Mouse (Mus musculus): ENCODE measurements around the gene Prkar1b. TPM values are rescaled to one million over a fixed set of nuclear protein-coding genes. Genes with fewer than 3 reads are reported as not detected.

Prkar1b gene
- total RNA-seq, 2 experiments from 2014 or later = 762 to 804 TPM

DNA sequence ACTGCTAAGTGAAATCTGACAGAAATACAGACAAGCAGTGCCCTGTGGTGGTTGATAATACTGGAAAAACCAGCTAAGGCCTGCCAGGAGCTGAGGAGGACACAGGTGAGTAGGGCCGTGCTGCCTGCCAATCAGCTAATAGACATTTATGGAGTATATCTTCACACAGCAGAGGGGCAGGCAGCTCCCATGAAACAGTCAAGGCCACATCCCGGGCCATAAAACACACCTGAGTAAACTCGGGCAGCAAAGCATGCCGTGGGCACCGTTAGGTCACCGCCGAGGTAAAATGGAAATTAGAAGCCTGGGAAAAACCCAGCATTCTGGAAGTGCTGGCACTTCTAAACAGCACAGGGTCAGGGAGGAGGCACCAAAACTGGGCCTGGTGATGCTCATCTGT is 75.8 kb downstream of the Prkar1b start:
- DNase-seq (ENCODE audit: low spot score in 2 of 2) = no peak

DNA sequence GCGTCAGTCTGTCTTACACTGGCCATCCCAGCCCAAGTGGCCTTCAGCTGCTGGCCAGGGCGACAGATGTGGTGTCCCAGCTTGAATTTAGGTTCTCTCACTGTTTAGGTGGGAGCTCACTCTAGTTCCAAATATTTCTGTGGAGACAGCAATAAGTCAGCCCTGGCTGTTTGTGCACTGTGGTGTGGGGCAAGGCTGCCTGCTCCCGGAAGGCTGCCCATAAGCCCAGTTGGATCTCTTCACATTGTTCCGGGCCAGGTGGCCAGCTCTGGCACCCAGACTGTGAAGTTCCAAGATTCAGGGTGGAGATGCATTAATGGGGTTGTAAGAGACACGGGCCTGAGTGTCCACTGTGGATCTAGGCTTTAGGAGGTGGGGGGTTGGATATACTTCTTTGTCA is 76.9 kb downstream of the Prkar1b start:
- no peak for DNase-seq (ENCODE audit: low spot score in 2 of 2)

DNA sequence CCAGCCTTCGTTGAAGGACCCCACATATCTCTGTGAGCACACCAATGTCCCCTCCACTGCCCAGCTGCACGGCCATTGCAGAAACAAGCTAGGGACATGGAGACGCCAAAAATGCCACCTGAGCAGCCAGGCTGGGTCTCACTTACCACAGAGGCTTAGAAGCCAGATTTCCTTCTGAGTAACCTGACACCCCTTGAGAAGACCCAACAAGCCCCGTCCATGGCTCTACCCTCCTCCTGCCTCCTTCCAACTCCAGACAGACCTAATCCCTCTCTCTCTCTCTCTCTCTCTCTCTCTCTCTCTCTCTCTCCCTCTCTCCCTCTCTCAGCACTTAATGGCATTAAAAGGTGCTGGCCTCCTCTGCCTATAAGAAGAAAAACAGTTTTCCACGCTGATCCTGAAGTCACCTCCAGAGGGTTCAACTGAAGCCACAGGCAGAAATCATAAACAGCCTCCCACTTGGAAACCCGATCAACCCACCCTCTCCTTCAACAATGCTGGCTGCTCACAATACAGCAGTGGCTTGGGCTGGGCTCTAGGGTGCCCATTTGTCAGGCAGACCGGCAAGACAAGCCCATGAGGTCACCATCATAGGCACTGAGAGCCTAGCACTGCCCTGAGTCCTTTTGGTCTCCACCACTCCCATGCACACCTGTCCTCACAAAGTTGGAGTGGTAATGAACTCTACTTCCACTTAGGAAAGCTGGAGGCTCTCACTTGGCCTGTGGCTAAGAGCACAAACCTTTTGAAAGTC is 82.8 kb downstream of the Prkar1b start:
- DNase-seq (ENCODE audit: low spot score in 2 of 2) = no peak

DNA sequence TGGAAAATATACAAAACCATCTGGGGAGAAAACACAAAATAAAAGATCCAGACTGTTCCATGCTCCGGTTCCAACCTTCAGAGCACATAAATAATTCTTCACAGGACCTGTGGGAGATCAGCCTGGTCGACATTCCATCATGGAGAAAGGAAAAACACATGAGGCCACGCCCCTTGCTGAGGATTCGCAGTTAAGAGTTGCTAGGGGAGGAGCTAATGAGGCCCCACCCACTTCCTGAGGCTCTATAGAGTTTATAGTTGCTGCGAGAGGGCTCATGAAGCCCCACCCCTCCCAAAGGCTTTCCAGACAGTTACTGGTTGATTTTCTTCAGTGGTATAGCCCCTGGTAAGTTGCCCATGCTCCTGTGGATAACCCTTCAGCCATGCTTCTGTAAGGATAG is 85.2 kb downstream of the Prkar1b start:
- DNase-seq (ENCODE audit: low spot score in 2 of 2) = no peak

DNA sequence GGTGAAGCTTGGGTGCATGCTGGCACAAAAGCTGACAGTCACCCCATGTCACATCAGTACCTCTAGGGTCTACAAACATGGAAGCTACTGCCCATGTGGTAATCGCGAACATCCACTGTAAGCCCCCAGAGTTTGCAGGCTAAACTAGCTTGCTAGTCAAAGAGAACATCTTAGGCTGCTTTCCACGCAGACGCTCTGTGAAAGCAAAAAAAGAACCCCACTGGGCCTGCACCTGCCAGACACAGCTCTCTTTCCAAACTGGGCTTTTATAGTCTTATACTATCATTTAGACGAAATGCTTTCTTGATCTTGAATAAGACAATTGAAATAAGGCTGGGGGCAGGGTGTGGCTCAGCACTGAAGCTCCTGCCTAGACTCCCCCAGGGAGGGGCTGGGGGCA is 88.1 kb downstream of the Prkar1b start:
- no peak for DNase-seq (ENCODE audit: low spot score in 2 of 2)

DNA sequence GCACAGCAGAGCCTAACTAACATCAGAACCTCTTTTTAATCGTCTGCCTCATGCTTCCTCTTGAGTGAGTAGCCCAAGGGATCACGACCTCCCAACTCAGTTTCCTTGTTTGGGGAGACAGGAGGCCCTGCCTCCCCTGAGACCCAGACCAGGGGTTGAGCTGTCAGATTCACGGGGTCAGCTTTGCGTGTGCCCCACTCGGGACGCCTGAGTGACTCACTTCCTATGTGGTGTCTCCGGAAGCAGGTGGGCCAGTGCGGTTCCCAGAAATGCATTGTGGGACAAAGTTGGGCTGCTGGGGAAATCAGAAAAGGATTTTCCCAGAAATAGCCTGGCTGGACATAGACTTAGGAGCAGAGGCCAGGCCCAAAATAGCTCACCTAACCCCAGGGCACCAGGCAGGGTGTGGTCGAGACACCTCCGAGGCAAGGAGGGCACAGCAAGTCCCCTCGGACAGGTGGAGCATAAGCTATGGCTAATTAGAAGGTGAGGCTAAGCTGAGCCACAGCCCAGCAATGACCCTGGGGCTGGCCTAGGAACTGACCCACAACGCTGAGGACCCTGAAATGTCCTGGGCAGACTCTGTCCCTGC is 89.2 kb downstream of the Prkar1b start:
- no peak for DNase-seq (ENCODE audit: low spot score in 2 of 2)

DNA sequence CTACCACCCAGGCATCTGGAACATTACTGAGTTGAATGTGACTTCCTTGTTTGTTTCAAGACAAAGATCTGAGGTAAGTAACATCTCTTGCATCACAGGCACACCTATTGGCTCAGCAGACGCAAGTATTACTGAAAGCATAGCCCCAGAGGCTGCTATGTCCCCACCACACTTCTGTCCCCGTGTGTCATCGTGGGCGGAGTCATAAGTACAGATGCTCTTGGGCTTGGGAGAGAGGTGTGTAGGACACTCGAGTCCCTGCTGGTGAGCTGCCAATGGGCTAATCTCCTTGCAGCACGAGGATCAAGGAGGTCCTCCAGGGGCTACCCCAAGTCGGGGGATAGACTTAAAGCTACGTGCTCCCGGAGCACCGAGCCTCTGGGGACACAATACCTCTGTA is 96.6 kb downstream of the Prkar1b start:
- no peak for DNase-seq (ENCODE audit: low spot score in 2 of 2)

DNA sequence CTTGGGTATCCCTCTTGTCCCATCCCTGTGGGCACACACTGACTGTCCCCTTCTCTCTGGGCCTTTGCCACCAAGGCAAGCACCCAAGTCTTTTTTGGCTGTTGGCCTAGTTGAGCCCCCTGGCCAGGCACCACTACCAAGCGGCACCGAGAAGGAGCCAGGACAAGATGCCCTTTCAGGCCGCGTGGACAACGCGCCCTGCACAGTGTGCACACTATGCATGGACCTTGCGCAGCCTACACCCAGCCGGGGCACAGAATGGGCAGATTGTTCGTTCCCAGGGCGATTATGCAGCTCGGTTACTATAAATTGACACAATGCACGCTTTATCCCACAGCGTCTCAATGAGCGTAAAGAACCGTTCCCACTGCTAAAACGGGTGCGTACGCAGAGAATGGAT is 98.5 kb downstream of the Prkar1b start:
- peak; percentile 44 to 54 for DNase-seq (ENCODE audit: low spot score in 2 of 2)

DNA sequence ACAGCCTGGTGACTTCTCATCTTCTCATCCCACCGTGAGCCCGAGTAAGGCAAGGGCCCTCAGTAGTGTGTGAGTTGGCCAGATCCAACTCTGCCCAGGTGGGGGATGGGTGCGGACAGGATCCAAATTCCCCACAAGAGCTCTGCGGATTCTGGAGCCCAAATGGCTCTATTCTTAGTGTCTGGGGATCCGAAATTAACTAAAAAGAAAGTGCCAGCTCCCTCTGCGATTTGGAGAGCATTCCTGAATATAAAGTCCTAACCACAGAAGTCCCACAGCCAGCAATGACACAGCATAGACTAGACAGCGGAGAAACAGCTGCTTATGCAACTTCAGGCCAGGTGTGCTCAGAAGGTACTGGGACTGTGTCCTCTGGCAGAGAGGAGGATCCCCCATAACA is 100.4 kb downstream of the Prkar1b start:
- peak; percentile 54 to 55 for DNase-seq (ENCODE audit: low spot score in 2 of 2)

DNA sequence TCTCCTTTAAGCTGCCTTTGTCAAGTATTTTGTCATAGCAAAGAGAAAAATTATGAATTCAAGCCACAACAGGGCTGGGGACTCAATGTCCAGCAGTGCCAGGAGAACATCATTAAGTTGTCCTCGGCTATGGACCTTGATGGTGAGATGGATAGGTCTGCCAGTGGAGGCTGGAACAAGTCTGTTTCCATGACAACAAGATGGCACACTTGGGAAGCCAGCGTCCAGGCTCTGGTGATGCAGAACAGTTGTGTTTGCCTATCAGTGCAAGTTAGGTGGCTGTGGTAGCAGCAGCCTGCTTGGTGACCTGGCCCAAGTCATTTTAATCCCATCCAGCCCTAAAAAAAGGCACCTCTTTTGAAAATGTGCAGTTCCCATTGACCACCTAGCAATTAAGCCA is 102.6 kb downstream of the Prkar1b start:
- DNase-seq (ENCODE audit: low spot score in 2 of 2) = no peak

DNA sequence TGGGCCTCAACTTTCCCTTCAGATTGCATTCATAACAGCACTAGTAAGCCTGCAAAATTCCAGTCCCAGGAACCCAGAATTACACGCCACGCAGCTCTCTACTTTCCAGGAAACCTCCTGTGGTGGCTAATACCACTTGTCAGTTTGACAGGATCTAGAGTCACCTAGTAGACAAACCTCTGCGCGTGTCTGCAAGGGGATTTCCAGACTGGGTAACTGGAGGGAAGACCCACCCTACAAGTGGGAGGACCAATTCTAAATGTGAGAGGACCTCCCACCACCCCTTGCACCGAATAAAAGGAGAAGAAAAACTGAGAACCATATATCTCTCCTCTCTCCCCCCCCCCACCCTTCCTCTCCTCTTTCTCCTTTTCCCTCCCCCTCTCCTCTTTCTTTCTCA is 103.2 kb downstream of the Prkar1b start:
- no peak for DNase-seq (ENCODE audit: low spot score in 2 of 2)

DNA sequence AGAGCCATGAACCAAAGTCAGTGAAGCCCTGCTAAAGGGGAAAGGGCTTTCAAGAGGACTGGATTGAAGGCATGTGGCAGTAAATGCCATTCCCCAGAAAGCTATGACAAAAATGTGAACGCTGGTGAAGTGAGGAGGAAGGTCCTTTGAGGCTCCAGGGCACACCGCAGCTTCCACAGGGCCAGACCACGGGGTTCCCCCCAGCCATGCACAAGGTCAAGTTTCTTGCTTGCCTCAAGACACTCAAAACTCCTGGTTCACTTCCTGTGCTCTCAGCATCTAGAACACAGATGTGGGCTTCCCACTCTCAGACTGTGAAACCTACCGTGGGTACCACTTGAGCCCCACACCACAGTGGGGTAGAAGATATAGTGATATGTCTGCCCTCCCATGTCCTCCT is 106.3 kb downstream of the Prkar1b start:
- no peak for DNase-seq (ENCODE audit: low spot score in 2 of 2)

DNA sequence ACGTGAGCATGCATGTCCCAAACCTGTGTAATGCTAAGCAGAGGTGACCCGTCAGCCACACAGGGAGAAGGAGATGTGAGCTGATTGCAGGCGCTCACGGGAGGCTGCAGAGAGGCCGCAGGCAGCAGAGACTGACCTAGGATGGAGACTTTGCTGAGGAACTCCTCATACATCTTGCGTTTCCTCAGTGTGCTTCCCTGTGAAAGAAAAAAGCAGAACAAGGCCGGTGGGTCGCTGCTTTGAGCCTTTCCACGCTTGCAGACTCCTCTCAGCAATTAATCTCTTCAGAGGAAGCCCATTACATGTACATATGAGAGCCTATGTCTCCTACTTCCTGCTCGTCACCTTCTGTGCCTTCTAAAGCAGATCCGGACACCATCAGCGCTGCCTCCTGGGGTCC is 107.5 kb downstream of the Prkar1b start:
- no peak for DNase-seq (ENCODE audit: low spot score in 2 of 2)

DNA sequence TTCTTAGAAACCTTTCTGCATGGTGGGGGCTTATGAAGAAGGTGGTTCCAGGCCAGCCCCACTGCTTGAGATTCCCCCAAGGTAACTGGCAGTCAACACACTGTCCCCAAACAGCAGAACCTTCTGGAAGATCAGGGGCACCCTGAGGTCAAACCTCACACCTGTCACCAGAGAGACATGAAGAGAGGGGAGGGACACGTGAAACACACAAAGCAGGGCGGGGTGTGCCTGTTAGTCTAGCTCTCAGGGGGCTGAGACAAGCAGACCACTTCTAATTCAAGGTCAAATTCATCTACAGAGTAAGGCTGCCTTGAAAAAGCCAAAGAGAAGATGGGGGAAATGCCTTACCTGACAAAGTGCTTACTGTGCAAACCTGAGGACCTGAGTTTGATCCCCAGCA is 114.6 kb downstream of the Prkar1b start:
- no peak for DNase-seq (ENCODE audit: low spot score in 2 of 2)

DNA sequence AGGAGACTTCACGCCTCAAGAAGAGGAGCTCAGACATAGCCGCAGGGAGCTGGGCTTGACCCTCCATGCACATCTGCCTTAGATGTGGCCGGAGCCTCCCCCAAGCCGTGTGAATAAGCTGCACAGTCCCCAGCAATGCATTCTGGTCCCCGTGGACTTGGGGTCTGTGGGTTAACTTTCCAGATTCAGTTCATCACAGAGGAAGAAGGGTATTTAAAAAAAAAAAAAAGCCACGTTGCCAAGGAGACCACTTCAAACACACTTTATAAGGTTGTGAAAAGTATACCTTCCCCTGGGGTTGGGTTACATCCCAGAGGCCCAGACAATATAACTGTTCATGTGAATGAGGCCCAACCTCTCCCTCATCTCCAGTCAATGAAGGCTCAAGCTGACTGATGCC is 115.1 kb downstream of the Prkar1b start:
- no peak for DNase-seq (ENCODE audit: low spot score in 2 of 2)

DNA sequence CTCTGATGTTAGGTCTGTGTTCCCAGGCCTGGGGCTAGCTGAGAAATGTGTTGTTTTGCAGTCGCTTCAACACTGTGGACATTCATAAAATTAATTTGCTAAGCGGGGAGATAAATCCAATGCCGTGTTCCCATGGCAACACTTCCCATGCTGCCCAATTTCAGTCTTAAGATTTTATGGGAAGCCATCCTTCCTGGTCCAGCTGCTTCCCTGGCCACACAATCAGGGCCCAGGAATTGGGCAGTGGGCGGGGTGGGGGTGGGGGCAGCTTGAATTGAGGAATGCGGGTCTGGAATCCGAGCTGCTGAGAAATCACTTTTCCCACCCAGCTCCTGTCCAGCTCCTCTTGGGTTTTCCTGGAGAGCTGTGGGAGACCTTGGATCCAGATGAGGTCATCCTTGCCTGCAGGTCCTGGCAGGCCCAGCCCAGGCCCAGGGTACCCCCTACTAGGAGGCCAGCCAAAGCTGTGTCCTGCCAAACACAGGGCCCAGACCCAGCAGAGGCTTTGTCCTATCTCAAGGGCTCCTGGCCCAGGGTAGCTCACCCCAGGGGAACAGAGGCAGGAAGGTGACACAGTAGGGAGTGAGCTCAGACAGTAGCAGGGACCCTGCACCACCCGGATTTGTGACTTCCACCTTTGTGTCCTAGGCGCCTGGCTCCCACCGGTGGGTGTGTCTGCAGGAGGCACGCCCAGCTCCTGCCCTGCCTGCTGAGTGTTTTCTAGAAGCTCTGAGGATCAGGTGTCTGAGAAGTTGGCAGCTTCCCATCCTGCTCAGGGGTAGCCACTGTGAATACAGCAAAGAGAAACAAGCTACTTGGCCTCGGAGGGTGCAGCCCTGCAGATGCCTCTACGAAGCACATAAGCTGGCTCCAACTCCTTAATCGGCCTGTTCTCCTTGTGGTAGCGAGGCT is 116.1 kb downstream of the Prkar1b start:
- DNase-seq (ENCODE audit: low spot score in 2 of 2) = no peak

DNA sequence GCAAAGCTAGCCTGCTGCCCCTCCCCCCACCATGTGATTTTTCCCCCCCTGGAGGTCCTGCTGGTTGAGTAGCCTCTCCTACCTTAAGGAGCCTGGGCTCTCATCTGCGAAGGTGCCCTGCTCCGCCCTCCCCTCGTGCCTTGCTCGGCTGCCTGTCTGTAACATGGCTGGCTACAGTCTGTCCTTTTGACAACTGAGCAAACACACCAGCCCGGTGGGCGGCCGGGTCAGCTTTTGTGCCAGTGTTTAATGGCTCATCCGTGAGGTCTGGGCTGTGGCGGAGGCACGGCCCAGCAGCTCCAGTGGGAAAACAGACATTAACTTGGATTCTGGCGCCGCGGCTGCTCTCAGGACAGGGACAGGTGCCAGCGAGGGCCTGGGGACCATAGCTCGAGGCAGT is 122.2 kb downstream of the Prkar1b start:
- DNase-seq (ENCODE audit: low spot score in 2 of 2) = no peak

DNA sequence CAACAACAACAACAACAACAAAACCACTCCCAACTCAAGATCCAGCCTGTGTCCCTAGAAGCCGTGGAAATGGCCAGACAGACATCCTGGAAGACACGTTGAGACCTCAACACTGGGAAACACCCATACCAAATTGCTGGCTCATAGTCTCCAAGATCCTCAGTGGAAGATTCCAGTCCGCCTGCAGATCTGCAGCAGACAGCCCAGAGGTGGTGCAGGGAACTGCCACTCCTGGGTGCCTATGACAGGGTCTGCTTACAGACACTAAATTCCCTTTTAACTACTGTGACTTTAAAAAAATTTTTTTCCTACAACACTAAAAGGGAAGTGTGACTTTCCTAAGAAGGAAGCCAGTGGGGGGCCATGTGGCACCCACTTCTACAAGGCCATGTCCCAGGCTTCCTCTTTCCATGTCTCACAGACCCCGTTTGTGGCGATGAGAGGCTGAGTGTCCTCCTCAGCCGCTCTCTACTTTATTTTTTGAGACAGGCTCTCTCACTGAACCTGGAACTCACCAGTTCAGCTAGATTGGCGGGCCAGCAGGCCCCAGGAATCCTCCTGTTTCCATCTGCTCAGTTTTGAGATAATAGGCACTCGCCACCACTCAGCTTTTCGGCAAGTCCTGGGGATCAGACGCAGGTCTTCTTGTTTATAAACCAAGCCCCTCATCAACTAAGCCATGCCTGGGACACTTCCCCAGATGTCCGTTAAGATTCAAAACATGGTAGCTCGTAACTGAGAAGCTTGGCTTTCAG is 125.3 kb downstream of the Prkar1b start:
- no peak for DNase-seq (ENCODE audit: low spot score in 2 of 2)

DNA sequence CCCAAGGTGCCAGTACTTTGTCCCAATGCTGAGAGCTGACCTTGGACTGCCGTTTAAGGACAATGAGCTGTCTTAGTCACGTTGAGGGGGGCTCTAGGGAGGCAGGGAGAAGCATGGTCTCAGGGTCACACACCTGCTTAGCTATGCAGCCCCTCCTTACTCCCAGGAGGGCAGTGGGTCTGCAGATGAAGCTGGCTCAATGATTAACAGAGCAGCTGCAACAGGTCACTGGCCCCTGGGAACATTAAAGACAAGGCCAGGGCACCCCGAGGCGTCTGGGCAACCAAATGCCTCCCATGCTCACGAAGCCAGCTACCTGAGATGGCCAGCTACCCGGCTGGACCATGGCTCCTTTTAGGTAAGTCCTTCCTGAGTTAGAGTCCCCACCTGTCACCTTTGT is 129.2 kb downstream of the Prkar1b start:
- no peak for DNase-seq (ENCODE audit: low spot score in 2 of 2)

DNA sequence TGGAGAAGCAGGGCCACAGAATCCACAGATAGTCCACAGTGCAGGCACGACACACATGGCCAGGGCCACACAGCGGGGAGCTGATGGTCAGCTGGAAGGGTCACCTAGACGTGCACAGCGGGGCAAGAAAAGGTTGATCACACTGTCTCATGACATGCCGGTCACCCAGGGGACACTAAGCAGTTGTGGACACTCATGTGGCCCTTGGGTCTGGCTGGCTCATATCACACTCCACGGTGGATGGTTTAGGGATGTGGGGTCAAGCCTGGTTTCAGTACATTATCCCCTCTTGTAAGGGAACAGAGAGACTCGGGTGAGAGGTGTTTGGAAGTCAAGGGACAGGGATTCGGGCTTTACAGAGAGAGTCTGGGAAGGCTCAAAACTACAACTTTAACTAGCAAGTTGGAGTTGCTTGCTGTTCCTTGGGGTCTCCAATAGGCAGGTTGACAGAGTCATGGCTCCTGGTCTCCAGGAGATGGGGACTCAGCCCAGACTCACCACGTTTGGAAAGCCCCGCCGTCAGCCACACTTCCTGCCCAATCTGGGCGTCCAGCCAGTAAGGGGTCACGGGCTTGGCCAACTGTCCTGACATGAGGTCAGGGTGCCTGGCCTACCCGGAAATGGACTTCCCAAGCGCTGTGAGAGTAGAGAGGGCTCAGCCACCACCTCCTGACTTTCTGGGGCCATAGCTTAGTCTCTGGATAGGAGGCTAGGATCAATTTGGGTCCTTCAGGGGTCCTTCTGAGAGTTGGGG is 132.3 kb downstream of the Prkar1b start:
- no peak for DNase-seq (ENCODE audit: low spot score in 2 of 2)

DNA sequence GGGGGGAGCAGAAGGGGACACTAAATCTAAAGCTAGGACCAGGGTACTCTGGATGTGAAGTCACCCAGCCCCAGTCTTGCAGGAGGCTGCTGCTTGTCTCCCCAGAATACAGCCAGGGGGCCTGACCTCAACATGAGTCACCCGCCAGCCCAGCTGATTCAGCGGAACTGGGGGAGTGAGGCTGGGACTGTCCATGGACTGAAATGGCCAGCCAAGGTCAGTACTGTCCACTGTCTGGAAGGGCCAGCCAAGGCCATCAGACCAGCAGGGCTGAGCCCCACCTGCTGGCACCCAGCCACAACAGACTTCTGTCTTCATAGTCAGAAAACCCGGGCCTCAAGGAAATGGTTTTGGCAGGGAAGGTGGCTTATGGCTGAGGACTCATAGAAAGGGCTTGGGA is 134.7 kb downstream of the Prkar1b start:
- no peak for DNase-seq (ENCODE audit: low spot score in 2 of 2)

All from left cerebral cortex, adult 18-20 months (tissue).